Mouse (Mus musculus): Measurements from ENCODE around the gene Zfhx3.

The Zfhx3 gene

DNA sequence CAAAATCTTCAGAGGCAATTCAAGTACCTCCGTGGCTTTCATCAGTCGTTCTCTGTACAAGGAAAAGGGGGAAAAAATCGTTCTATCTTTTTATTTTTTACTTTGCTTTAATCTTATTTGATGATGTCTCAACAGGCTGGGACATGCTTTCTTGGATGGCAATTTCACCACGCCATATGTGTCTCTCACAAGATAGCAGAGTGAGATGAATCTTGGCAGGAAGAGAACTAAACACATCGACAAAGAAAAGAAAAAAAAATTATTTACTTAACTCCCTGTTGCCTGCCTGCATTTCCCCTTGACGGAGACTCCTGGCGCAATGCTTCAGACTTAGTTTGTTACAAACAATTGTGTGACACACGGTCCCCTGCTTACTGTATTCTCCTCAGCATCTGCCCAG, 294.3 kb downstream of the Zfhx3 start:
- intact Hi-C loops (cut with DNase I), result no loop called here

DNA sequence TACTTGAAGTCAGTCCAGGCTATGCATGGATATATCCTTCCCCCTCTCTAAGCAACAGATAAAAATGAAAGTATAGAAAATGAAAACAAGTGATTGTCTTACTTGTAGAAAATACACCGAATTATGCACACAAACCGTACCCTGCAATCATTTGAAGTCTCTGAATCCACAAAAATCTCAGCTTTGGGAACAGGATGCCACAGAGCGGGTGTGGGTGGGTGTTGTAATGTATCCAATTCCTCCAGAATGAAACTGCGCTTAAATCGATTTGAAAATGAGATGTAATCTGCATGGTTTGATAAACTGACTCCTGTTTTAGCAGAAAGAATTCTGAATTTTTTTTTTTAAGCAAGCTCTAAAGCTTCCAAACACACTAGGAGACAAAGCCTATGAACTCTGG, 297.1 kb downstream of the Zfhx3 start:
- intact Hi-C loops (cut with DNase I), result no loop called here

- intact Hi-C loops (cut with DNase I), result no loop called here
These were observed 298.7 kb downstream of the Zfhx3 start for GRCm38 (mm10) chr8:108241041-108241690.

DNA sequence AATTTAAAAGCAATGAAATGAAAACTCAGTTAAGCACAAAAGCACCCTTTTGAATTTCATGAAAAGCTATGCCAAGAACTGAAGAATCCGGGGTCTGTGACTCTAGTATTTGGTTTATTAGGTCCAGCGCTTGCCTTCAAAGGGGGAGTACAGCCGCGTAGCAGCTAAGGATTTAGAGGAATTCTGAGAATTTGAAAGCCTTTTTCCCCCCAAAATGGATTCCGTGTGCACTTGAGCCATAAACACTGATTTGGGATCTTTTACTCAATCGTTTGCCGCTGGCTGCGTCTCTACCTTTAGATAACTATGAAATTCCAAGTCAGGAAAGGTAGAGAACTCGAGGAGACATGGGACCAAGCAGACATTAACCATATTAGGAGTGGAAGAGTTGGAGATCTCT, 300.8 kb downstream of the Zfhx3 start:
- intact Hi-C loops (cut with DNase I), result no loop called here

GRCm38 (mm10) chr8:108244636-108245494, 302.4 kb downstream of the Zfhx3 start:
- intact Hi-C loops (cut with DNase I), result no loop called here

- intact Hi-C loops (cut with DNase I), result no loop called here
These were observed 303.1 kb downstream of the Zfhx3 start for GRCm38 (mm10) chr8:108245575-108245974.

- intact Hi-C loops (cut with DNase I), result no loop called here
These were observed 303.8 kb downstream of the Zfhx3 start for GRCm38 (mm10) chr8:108246035-108246933.

GRCm38 (mm10) chr8:108246934-108247417, 304.5 kb downstream of the Zfhx3 start:
- intact Hi-C loops (cut with DNase I), result no loop called here

DNA sequence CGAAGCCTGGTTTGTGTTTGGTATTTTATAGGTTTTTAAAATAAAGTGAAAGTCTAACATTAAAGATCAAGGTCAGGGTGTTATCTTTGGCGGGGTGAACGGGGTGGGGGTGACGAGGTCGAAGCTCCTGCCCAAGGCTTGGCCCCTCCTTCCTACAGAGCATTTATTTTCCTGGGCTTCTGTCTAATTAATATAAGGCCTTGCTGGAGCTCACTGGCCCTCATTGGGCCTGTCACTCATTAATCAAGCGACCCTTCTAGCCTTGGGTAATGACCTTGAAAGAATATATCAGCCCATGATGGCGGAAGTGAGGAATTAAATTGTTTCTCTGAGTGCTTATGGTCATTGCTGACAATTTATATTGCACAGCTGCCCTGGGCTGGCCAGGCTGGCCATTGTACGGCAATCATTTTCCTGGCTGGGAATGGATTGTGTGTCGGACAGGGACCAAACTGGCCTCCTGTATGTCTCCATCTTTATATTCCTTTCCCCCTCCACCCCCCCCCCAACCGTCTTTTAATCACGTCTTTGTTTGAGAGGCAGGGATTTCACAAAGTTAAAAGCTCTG, 322.2 kb downstream of the Zfhx3 start:
- intact Hi-C loops (cut with DNase I), result no loop called here

- intact Hi-C loops (cut with DNase I), result no loop called here
These were observed 335.5 kb downstream of the Zfhx3 start for GRCm38 (mm10) chr8:108277960-108278359.

DNA sequence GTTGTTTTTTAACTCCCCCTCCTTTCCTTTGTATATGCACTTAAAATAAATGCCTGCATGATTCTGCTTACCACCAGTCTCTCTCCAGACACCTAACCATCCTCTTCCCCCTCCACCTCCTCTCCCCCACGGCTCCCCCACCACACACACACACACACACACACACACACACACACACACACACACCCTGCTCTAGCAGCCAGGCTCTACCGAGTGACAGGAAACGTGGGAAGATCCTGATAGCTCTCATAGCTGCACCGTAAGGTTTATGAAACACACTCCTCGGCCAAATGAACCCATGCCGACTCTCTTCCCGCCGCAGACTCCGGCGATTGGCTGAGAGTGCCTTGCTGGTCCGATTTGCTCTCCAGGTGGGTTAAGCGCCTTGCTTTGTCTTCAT, 339.5 kb downstream of the Zfhx3 start:
- intact Hi-C loops (cut with DNase I), result no loop called here

GRCm38 (mm10) chr8:108286117-108286516, 343.7 kb downstream of the Zfhx3 start:
- intact Hi-C loops (cut with DNase I), result no loop called here

DNA sequence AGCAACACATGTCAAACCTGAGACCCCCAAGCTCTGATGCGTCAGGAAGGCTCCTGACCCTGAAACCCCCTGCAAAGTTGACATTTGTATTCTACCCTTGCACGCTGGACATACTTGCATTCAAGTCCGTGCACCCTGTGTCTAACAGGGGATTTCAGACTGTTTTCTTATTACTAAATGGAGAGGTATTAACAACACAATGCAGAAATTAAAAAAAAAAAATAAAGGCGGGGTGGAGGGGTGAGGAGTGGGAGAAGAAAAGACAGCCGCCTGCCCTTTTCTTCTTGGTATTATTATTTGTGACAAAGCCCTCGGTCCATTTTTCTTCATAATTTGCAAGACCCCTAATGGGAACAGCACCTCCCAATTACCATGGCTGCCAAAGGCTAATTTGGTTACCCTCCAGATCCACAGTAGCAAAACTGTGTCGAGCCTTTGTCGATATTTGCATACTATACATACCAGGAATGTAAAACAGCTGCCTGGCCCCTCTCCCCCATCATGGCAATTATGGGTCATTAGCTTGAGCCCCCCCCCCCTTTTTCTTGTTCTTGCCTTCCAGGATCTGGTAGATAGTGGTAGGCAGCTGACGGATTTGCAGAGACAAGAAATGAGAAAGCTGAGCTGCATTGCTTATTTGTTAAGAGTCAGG, 358.6 kb downstream of the Zfhx3 start:
- intact Hi-C loops (cut with DNase I), result no loop called here

DNA sequence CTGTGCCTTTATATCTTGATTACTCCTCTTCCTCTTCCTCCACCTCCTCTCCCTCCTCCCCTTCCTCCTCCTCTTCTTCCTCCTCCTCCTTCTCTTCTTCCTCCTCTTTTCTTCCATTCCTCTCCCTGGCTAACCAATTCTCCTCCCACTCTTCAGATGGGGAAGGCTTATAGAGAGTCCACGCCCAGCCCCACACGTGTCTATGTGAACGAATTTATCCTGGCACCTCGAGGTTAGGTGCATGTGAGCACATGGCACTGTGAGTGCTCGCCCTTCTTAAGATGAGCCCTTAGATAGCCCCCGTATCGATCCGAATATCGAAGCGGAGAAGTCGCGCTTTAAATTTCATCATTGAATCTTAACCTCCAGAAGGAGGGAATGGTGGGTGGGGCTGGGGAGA, 359.2 kb downstream of the Zfhx3 start:
- intact Hi-C loops (cut with DNase I), result no loop called here

DNA sequence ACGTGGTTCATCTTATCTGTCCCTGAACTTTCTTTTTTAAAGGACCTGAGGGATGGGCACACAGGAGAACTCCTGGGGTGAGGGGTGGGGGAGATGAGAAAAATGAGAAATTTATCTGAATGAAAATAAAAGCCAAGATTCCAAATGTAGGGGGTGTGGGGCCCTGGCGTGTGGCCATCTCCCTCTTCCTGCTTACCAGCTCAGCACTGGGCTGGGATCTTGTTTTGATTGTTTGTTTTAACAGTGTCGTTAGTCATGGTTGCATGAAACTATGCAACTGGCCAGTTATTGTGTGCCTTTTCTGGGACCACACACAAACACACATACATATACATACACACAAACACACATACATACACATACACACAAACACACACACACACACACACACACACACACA, 362.9 kb downstream of the Zfhx3 start:
- intact Hi-C loops (cut with DNase I), result no loop called here

GRCm38 (mm10) chr8:108309525-108310246, 367.2 kb downstream of the Zfhx3 start:
- intact Hi-C loops (cut with DNase I), result no loop called here

DNA sequence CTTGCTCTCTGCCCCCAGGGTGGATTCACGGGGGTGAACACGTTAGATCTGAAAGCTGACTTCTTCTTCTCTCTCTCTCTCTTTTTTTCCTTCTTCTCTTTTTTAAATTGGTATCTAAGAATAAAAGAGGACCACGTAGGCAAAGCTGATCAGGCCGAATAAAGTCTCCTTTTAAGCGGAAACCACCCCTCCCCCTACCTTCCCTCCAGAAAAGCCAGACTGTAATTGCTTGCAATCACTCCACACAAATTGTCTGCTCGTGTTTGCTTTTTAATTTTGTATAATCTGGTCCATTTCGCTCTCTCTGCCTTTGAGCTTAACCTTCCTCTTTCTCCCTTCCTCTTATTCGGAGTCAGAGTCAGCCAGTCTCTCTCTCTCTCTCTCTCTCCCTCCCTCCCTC, 372.6 kb downstream of the Zfhx3 start:
- intact Hi-C loops (cut with DNase I), result no loop called here

- intact Hi-C loops (cut with DNase I), result no loop called here
These were observed 375.2 kb downstream of the Zfhx3 start for GRCm38 (mm10) chr8:108317532-108318093.

- intact Hi-C loops (cut with DNase I), result no loop called here
These were observed 385.3 kb downstream of the Zfhx3 start for GRCm38 (mm10) chr8:108327711-108328110.

- intact Hi-C loops (cut with DNase I), result no loop called here
These were observed 405.9 kb downstream of the Zfhx3 start for GRCm38 (mm10) chr8:108348352-108348751.

Measured in adrenal gland (tissue).